Mouse (Mus musculus) thymus, adult 2 months (tissue): Measurements from ENCODE around the gene Mrgprf. TPM values are rescaled to one million over a fixed set of nuclear protein-coding genes. Genes with fewer than 3 reads are reported as not detected.

Source experiments
- DNase-seq: peaks from one replicate; pipeline ENCODE4 v3.0.0; 2021
- H3K27ac ChIP-seq: fragments of 200-500 bp; 2 replicates; pipeline ENCODE4 v1.5.1; 2012; ENCODE audit warnings: low read length, control low read depth; ENCODE audit not compliant: control insufficient read depth, insufficient read depth
- H3K27me3 ChIP-seq: fragments of 200-500 bp; 2 replicates; pipeline ENCODE4 v1.6.1; 2012; ENCODE audit warnings: mild to moderate bottlenecking, low read length, moderate library complexity, mixed read lengths; ENCODE audit not compliant: control insufficient read depth, insufficient read depth
- H3K36me3 ChIP-seq: fragments of 200-500 bp; 2 replicates; pipeline ENCODE4 v1.6.1; 2012; ENCODE audit warnings: mild to moderate bottlenecking, low read length, moderate library complexity; ENCODE audit not compliant: control insufficient read depth, insufficient read depth
- H3K4me1 ChIP-seq: fragments of 200-500 bp; replicated peaks from 2 replicates; pipeline ENCODE4 v1.6.1; 2012; ENCODE audit warnings: low read length; ENCODE audit not compliant: control insufficient read depth, insufficient read depth
- H3K4me3 ChIP-seq: fragments of 200-500 bp; 2 replicates; pipeline ENCODE4 v1.5.1; 2012; ENCODE audit warnings: mild to moderate bottlenecking, low read length, control low read depth, moderate library complexity; ENCODE audit not compliant: control insufficient read depth, insufficient read depth
- CTCF ChIP-seq: fragments of 200-500 bp; IDR thresholded peaks from 2 replicates; pipeline ENCODE4 v1.5.1; 2012; ENCODE audit warnings: mild to moderate bottlenecking, control low read depth, low read length, moderate library complexity, borderline replicate concordance; ENCODE audit not compliant: control insufficient read depth, poor library complexity, insufficient read depth; ENCODE audit errors: extremely low read depth
- POLR2A ChIP-seq: fragments of 200-500 bp; IDR thresholded peaks from 2 replicates; pipeline ENCODE4 v1.6.1; 2012; ENCODE audit warnings: mild to moderate bottlenecking, low read length, control low read depth, moderate library complexity; ENCODE audit not compliant: control insufficient read depth, poor library complexity, insufficient read depth; ENCODE audit errors: extremely low read depth
- WGBS: fragments of 180-500 bp; shearing (Covaris S2); methylation state at CpG from one replicate; pipeline ENCODE4 v1.1.7; 2018; 5-methylcytosine and 5-hydroxymethylcytosine counted together
- polyA plus RNA-seq: library from polyadenylated mRNA; depleted of rRNA; stranded (reverse); fragments of >200 nt; gene quantifications from 2 replicates; pipeline ENCODE4 v1.2.3, GENCODE M21; 2012; rRNA removed

Gene Mrgprf
- polyA plus RNA-seq, 1 experiment, result 6.5 TPM

DNA sequence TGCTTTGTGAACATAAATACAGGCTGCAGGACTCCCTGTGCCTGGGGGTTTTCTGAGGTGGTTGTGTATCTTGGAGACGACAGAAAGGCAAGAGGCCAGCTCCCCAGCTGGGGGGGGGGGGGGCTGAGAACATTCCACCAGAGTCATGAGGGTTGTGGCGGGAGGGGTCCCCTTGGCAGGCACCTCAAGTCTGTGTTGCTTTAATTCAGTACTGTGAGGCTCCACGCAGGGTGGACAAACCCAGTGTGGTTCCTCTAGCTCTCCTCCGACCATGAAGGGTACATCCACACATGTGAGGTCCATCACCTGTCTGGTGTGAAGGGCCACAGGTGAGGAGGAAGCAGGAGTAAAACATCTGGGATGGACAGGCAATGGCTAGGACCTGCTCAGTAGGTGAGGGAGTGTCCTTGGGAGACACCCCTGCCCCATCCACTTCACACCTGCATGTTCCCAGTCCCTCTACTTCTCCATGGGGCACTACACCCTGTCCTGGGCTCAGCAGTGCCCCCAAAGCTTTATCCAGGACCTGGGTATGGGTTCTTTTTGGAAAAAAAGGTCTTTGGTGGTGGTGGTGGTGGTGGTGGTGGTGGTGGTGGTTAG, 33.9 kb downstream of the Mrgprf start:
- Histone ChIP-seq H3K36me3 (no peaks in the 10 kb centered on the region), H3K27ac (no peak overlapping the region), H3K4me1 (no peaks in the 10 kb centered on the region), H3K4me3 (no peak overlapping the region), H3K27me3 (no peaks in the 10 kb centered on the region)
- WGBS, result 85% methylated on average over 4 of the region's 4 CpGs
- no peak for DNase-seq
- TF ChIP-seq POLR2A (no peak), CTCF (no peak)

DNA sequence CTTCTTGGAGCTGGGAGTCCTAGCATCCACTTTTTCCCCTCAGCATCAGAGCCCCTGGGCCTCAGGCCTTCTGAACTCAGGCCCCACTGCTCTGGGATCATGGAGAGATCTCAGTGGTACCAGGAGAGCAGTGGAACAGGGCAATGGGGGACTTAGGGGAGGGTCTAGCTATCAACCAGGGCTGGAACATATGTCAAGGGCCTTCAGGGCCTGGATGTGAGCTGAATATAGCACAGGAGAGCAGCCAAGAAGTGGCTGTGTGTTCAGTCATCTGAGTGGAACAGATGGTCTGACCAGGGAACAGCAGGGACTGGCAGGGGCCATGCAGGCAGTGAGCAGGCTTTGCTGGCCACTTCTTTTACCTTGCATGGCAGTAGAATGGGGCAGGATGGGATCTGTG, 34.6 kb downstream of the Mrgprf start:
- DNase-seq, result no peak
- TF ChIP-seq CTCF (no peak), POLR2A (no peak)

DNA sequence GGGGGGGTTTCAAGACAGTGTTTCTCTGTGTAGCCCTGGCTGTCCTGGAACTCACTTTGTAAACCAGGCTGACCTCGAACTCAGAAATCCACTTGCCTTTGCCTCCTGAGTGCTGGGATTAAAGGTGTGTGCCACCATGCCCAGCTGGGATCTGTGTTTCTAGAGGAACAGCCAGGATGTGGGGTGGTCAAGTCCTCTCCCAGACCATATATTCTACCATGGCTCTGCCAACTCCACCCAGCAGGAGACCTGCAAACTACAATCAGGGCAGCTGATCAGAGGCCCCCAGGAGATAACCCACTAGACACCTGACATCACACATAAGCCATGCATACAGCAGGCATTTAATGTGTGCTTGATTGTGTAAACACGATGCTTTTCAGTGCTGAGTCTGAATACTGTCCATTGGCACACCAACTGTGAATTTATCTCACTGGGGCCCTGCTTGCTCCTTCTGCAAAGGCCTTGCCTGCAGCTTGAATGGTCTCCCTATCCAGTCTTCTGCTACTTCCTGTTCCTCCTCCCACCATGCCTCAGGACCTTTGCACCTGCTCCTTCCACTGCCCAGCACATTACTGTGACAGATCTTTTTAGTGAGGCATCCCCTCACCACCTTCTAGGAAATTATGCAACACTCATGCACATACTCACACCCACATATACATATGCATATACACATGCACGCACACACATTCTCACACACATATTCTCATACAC, 35.1 kb downstream of the Mrgprf start:
- no peak overlapping the region for H3K4me3 ChIP-seq
- no peak overlapping the region for H3K27ac ChIP-seq
- 94% methylated on average over 3 of the region's 3 CpGs for WGBS
- no peaks in the 10 kb centered on the region for H3K36me3 ChIP-seq
- TF ChIP-seq POLR2A, result no peak
- TF ChIP-seq CTCF, result no peak
- no peak for DNase-seq
- H3K27me3 ChIP-seq, result no peaks in the 10 kb centered on the region
- no peaks in the 10 kb centered on the region for H3K4me1 ChIP-seq

More for the DNA sequence above, 34.6 kb downstream of the Mrgprf start:
- no peak overlapping the region for H3K4me3 ChIP-seq
- H3K36me3 ChIP-seq, result no peaks in the 10 kb centered on the region
- no peaks in the 10 kb centered on the region for H3K4me1 ChIP-seq
- no peaks in the 10 kb centered on the region for H3K27me3 ChIP-seq
- no peak overlapping the region for H3K27ac ChIP-seq

DNA sequence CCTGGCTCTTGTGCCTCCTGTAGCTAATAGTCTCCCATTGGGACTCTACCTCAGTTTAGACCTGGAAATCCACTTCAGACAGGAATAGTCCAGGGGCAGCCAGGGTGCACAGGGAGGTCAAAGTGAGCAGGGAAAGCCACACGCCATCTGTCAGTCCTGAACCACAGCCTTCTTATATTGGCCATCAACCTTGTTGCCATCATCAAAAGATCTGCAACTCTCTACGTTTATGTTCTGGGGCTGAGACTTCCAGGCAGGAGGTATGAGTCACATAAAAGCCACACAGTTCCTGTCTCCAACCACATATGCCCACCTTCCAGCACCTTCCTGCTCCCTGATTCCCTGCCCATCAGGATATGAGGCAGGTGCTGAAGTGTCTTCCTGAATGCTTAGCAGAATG, 37.3 kb downstream of the Mrgprf start:
- Histone ChIP-seq H3K4me3 (no peak overlapping the region), H3K27ac (no peak overlapping the region), H3K4me1 (no peaks in the 10 kb centered on the region), H3K27me3 (no peaks in the 10 kb centered on the region), H3K36me3 (no peaks in the 10 kb centered on the region)
- DNase-seq, result no peak
- TF ChIP-seq CTCF (no peak), POLR2A (no peak)
- 57% methylated on average over 2 of the region's 2 CpGs for WGBS

DNA sequence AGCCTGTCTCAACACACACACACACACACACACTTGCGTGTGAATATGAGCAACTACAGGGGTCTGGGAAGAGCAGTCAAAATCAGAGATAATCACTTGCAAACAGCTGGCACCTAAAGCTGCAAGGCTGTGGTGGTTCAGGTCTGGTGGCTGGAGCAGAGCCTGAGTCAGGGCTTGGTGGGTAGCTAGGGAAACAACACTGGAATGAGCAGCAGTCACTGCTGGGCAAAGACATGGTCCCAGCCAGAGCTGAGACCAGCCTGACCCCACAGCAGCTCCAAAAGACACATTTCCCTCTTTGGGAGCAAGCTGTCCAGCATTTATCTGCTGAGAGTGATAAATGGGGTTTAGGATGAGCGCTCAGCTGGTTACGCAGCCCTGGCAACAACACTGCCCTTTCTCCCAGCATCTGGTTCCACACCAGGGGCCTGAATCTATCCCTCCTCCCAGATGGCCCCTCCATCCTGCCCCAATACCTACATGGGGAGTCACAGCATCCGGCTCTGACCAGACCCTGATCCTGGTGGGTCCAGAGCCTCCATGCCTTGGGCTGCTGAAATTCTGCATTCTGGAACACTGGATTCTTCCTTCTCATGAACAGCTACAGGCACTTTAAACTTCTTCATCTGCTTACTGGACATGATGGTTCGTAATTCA, 39.7 kb downstream of the Mrgprf start:
- TF ChIP-seq CTCF (no peak), POLR2A (no peak)
- Histone ChIP-seq H3K4me3 (no peak overlapping the region), H3K27ac (no peak overlapping the region), H3K4me1 (no peaks in the 10 kb centered on the region), H3K36me3 (no peaks in the 10 kb centered on the region), H3K27me3 (no peaks in the 10 kb centered on the region)
- no peak for DNase-seq
- 93% methylated on average over 5 of the region's 5 CpGs for WGBS

Other genes with a start within 250 kb of the Mrgprf start
- 1.9 and 2.5 TPM in 2 replicates for gene 1810010D01Rik, start 92.7 kb upstream of the Mrgprf start, polyA plus RNA-seq
- gene Tpcn2, start 16.8 kb upstream of the Mrgprf start, polyA plus RNA-seq, result 38.4 and 49.2 TPM in 2 replicates
- gene Mrgprd, start 14.0 kb downstream of the Mrgprf start, polyA plus RNA-seq, result not detected in 2 replicates